Mouse (Mus musculus): Measurements from ENCODE around the gene A930033H14Rik. TPM values are rescaled to one million over a fixed set of nuclear protein-coding genes. Genes with fewer than 3 reads are reported as not detected.

A930033H14Rik gene
- total and polyA plus RNA-seq, 2 experiments: 0.26 to 5.9 TPM

DNA sequence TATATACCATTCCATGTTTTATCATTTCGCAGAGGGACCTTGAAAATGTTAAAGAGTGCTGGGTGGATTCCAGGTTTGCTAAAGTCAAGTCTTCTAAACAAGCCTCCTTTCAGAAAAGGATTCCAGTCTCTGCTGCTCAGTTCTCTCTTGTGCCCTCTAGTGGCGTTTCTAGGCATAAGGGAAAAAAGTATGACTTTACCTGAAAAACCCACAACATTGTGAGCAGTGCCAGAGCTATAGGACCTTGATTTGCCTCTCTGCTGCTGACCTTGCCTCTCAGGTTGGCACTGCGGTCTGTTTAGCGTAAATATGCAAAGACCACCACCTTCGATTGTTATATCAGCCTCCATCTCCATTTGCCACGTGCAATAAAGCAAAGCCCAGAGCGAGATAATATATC lies 47.8 kb downstream of the A930033H14Rik start:
- peaks cover 28% of the 10 kb centered on the region; the same call in 1 of the 2 replicates for H3K79me2 ChIP-seq (ENCODE audit: control insufficient read depth, insufficient read depth, low read length)
- peak; percentile 64 for DNase-seq (ENCODE audit: extremely low read depth, low read depth, low spot score)
- H3K36me3 ChIP-seq (ENCODE audit: control insufficient read depth, insufficient read depth, low read length): peaks cover 4% of the 10 kb centered on the region; the same call in 1 of the 2 replicates
- H3K4me1 ChIP-seq (ENCODE audit: control insufficient read depth, insufficient read depth, low read length): peaks cover 29% of the 10 kb centered on the region
- WGBS: 46% methylated on average over 7 of the region's 7 CpGs
- no peaks in the 10 kb centered on the region for H3K27me3 ChIP-seq (ENCODE audit: control insufficient read depth, insufficient read depth, low read length)
- H3K9ac ChIP-seq (ENCODE audit: low read depth, low read length): peak overlapping the region; percentile 70
- H3K4me3 ChIP-seq (ENCODE audit: insufficient read depth, low read depth, low read length): no peak overlapping the region
- H3K27ac ChIP-seq (replicated peaks; ENCODE audit: insufficient read depth, low read depth, low read length): peak overlapping the region; percentile 94
- peak; percentile 48 for TF ChIP-seq CTCF (IDR thresholded peaks at IDR 0.05; ENCODE audit: low read depth, low read length)
- no peak for TF ChIP-seq POLR2A (IDR thresholded peaks at IDR 0.05; ENCODE audit: extremely low read depth, insufficient read depth, low read length)

DNA sequence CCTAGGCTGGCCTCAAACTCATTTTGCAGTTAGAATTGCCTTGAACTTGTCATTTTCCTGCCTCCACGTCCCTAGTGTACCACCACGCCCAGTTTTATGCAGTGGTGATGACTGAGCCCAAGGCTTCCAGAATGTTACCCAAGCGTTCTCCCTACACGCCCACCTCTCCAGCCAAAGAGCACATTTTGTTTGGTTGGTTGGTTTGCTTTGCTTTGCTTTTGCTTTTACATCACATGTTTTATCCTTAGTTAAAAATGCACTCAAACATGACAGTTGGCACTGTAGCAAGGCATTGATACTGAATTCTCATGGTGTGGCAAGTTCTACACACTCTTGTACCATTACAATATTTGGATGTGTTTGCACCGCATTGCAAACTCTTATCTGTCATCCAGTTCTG lies 49.7 kb downstream of the A930033H14Rik start:
- peaks cover 20% of the 10 kb centered on the region; the same call in 1 of the 2 replicates for H3K79me2 ChIP-seq (ENCODE audit: control insufficient read depth, insufficient read depth, low read length)
- no peaks in the 10 kb centered on the region for H3K27me3 ChIP-seq (ENCODE audit: control insufficient read depth, insufficient read depth, low read length)
- 31% methylated on average over 5 of the region's 5 CpGs for WGBS
- peak overlapping the region; percentile 25 for H3K27ac ChIP-seq (replicated peaks; ENCODE audit: insufficient read depth, low read depth, low read length)
- peak; percentile 65 for DNase-seq (ENCODE audit: extremely low read depth, low read depth, low spot score)
- peaks cover 33% of the 10 kb centered on the region for H3K4me1 ChIP-seq (ENCODE audit: control insufficient read depth, insufficient read depth, low read length)
- TF ChIP-seq POLR2A (IDR thresholded peaks at IDR 0.05; ENCODE audit: extremely low read depth, insufficient read depth, low read length) (no peak), CTCF (IDR thresholded peaks at IDR 0.05; ENCODE audit: low read depth, low read length) (no peak)
- H3K4me3 ChIP-seq (ENCODE audit: insufficient read depth, low read depth, low read length): no peak overlapping the region
- peaks cover 11% of the 10 kb centered on the region for H3K36me3 ChIP-seq (ENCODE audit: control insufficient read depth, insufficient read depth, low read length)
- H3K9ac ChIP-seq (ENCODE audit: low read depth, low read length): no peak overlapping the region

DNA sequence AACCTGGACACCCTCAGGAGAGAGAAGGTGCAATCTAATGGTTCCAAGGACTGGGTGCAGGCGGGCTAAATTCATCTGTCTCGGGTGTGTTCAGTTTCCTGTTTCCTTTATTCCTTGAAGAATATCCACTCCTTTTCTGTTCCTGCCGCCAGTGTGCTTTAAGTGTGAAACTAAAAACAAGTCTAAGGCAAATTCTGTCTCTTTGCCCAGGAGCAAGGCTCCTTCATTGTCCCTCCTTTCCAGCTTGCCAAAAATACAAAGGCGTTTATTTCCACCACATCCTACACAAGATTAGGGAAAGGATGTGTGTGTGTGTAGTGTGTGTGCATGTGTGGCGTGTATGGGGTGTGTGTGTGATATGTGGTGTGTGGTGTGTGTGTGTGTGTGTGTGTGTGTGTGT lies 50.3 kb downstream of the A930033H14Rik start:
- peaks cover 33% of the 10 kb centered on the region for H3K4me1 ChIP-seq (ENCODE audit: control insufficient read depth, insufficient read depth, low read length)
- peaks cover 17% of the 10 kb centered on the region; the same call in 1 of the 2 replicates for H3K79me2 ChIP-seq (ENCODE audit: control insufficient read depth, insufficient read depth, low read length)
- DNase-seq (ENCODE audit: extremely low read depth, low read depth, low spot score): no peak
- peak overlapping the region; percentile 44 for H3K27ac ChIP-seq (replicated peaks; ENCODE audit: insufficient read depth, low read depth, low read length)
- H3K9ac ChIP-seq (ENCODE audit: low read depth, low read length): no peak overlapping the region
- peaks cover 11% of the 10 kb centered on the region for H3K36me3 ChIP-seq (ENCODE audit: control insufficient read depth, insufficient read depth, low read length)
- H3K4me3 ChIP-seq (ENCODE audit: insufficient read depth, low read depth, low read length): no peak overlapping the region
- WGBS: 71% methylated on average over 5 of the region's 5 CpGs
- TF ChIP-seq CTCF (IDR thresholded peaks at IDR 0.05; ENCODE audit: low read depth, low read length): no peak
- no peak for TF ChIP-seq POLR2A (IDR thresholded peaks at IDR 0.05; ENCODE audit: extremely low read depth, insufficient read depth, low read length)
- H3K27me3 ChIP-seq (ENCODE audit: control insufficient read depth, insufficient read depth, low read length): no peaks in the 10 kb centered on the region

DNA sequence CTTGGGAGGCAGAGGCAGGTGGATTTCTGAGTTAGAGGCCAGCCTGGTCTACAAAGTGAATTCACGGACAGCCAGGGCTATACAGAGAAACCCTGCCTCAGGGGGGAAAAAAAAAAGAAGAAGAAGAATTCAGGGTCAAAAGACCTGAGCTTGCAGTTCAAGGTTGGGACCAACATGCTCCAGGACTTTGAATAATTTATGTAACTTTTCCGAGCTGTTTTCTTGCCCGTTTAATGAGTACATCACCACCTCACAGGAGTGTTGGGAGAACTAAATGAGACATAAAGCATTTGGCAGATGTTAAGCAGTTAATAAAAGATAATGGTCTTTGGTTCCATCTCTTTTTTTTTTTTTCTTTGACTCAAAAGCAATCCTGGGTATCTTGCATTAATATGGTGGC lies 51.4 kb downstream of the A930033H14Rik start:
- H3K27ac ChIP-seq (replicated peaks; ENCODE audit: insufficient read depth, low read depth, low read length): peak overlapping the region; percentile 75
- no peak overlapping the region for H3K9ac ChIP-seq (ENCODE audit: low read depth, low read length)
- H3K4me1 ChIP-seq (ENCODE audit: control insufficient read depth, insufficient read depth, low read length): peaks cover 30% of the 10 kb centered on the region
- H3K36me3 ChIP-seq (ENCODE audit: control insufficient read depth, insufficient read depth, low read length): peaks cover 14% of the 10 kb centered on the region
- H3K27me3 ChIP-seq (ENCODE audit: control insufficient read depth, insufficient read depth, low read length): no peaks in the 10 kb centered on the region
- H3K79me2 ChIP-seq (ENCODE audit: control insufficient read depth, insufficient read depth, low read length): peaks cover 11% of the 10 kb centered on the region; the same call in 1 of the 2 replicates
- no peak for DNase-seq (ENCODE audit: extremely low read depth, low read depth, low spot score)
- TF ChIP-seq CTCF (IDR thresholded peaks at IDR 0.05; ENCODE audit: low read depth, low read length) (no peak), POLR2A (IDR thresholded peaks at IDR 0.05; ENCODE audit: extremely low read depth, insufficient read depth, low read length) (no peak)
- H3K4me3 ChIP-seq (ENCODE audit: insufficient read depth, low read depth, low read length): no peak overlapping the region
- 62% methylated on average over 3 of the region's 3 CpGs for WGBS

DNA sequence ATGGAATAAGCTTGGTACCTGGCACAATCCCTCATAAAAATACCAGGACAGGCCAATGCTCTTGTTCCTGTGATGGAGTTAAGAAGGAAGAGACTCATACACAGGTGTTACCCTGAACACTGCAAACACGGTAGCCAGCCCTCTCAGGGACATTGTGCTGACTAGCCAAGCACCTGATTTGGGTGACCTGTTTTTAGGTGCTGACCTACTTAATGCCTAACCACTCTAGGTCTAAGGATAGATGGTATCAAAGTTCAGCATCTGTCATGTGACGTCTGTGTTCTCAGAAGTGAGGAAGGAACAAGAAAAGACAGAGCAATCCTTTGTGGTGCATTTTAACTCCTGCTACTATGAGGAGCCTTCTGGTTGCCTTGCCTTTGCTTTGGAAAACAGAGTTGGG lies 52.0 kb downstream of the A930033H14Rik start:
- Histone ChIP-seq H3K4me1 (ENCODE audit: control insufficient read depth, insufficient read depth, low read length) (peaks cover 27% of the 10 kb centered on the region), H3K4me3 (ENCODE audit: insufficient read depth, low read depth, low read length) (no peak overlapping the region), H3K79me2 (ENCODE audit: control insufficient read depth, insufficient read depth, low read length) (peaks cover 9% of the 10 kb centered on the region; the same call in 1 of the 2 replicates), H3K27me3 (ENCODE audit: control insufficient read depth, insufficient read depth, low read length) (no peaks in the 10 kb centered on the region), H3K36me3 (ENCODE audit: control insufficient read depth, insufficient read depth, low read length) (peaks cover 19% of the 10 kb centered on the region), H3K9ac (ENCODE audit: low read depth, low read length) (no peak overlapping the region), H3K27ac (replicated peaks; ENCODE audit: insufficient read depth, low read depth, low read length) (peak overlapping the region; percentile 75)
- TF ChIP-seq POLR2A (IDR thresholded peaks at IDR 0.05; ENCODE audit: extremely low read depth, insufficient read depth, low read length) (no peak), CTCF (IDR thresholded peaks at IDR 0.05; ENCODE audit: low read depth, low read length) (no peak)
- 32% methylated on average over 2 of the region's 2 CpGs for WGBS
- DNase-seq (ENCODE audit: extremely low read depth, low read depth, low spot score): peak; percentile 99

Other genes with a start within 250 kb of the A930033H14Rik start
- gene Rhobtb1, start 61.7 kb downstream of the A930033H14Rik start, total RNA-seq (2014; rRNA removed): 45.2 and 47.9 TPM in 2 replicates
- gene Rhobtb1, start 61.7 kb downstream of the A930033H14Rik start, polyA plus RNA-seq (2012; rRNA removed): 14.3 and 17.4 TPM in 2 replicates
- gene Cdk1, start 139.8 kb upstream of the A930033H14Rik start, total RNA-seq (2014; rRNA removed): 4.9 and 10.7 TPM in 2 replicates
- gene Cdk1, start 139.8 kb upstream of the A930033H14Rik start, polyA plus RNA-seq (2012; rRNA removed): 1.8 and 2.6 TPM in 2 replicates
- 31.0 and 37.5 TPM in 2 replicates for gene Ank3, start 185.7 kb upstream of the A930033H14Rik start, total RNA-seq (2014; rRNA removed)
- 2.9 and 3.1 TPM in 2 replicates for gene Ank3, start 185.7 kb upstream of the A930033H14Rik start, polyA plus RNA-seq (2012; rRNA removed)

Data from liver, adult 2 months (tissue).